In the genomic region with DNA sequence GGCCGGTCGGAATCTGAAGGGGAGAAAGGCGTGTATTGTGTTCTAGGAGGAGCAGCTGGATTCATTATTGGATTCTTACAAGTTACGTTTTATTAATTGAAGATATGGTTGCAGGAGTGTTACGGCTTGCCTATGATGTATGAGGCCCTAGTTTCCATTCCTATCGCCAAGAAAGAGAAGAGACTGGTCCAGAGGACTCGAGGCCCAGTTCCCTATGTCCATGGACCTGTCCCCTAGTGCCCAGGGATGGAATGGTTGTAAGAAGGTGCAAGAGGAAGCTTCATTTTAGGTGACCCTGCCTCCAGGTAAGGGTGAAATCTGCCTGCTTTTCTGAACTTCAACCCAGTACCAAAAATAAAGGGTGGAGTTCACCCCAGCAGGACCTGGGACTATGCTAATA, we compare ENCODE assay signal across 8 mouse cellular contexts. TPM values are rescaled to one million over a fixed set of nuclear protein-coding genes. Genes with fewer than 3 reads are reported as not detected.
DNase-seq lines count a peak whose midpoint lies in the region; ATAC-seq and TF ChIP-seq lines count a peak whose summit lies in the region.

No protein-coding gene starts in this region.

- peak overlapping the region; percentile 53 to 98 for H3K27ac ChIP-seq in heart, embryonic 14.5 days (replicated peaks in 1 of 2; ENCODE audit: control insufficient read depth in 1 of 2, insufficient read depth in 1 of 2, low read depth in 2 of 2, low read length in 2 of 2)
- H3K27ac ChIP-seq in heart, postnatal 0 days (ENCODE audit: low read depth) = peak overlapping the region; percentile 95
- peak overlapping the region; percentile 94 for H3K27ac ChIP-seq in midbrain, embryonic 12.5 days (replicated peaks)

- H3K4me1 ChIP-seq in heart, embryonic 14.5 days (ENCODE audit: control insufficient read depth in 2 of 2, insufficient read depth in 2 of 2, low read length in 2 of 2) = peaks cover 11 to 28% of the 10 kb centered on the region in 2 experiments
- peaks cover 28% of the 10 kb centered on the region for H3K4me1 ChIP-seq in heart, postnatal 0 days (ENCODE audit: control insufficient read depth, insufficient read depth)
- H3K4me1 ChIP-seq in midbrain, embryonic 12.5 days = peaks cover 27% of the 10 kb centered on the region

- H3K4me2 ChIP-seq in heart, embryonic 14.5 days (ENCODE audit: low read length) = peak overlapping the region; percentile 90
- H3K4me2 ChIP-seq in heart, postnatal 0 days (ENCODE audit: low read depth, low read length) = peak overlapping the region; percentile 67
- peak overlapping the region; percentile 77 for H3K4me2 ChIP-seq in midbrain, embryonic 12.5 days (replicated peaks)

- no peak for DNase-seq in heart, postnatal 36 days
- DNase-seq in R1 (ENCODE audit: low read depth, low spot score) = peak; percentile 37
- DNase-seq in heart, postnatal 0 days (ENCODE audit: low spot score) = no peak
- DNase-seq in urinary bladder, adult 18-20 months (ENCODE audit: low spot score in 2 of 2) = no peak
- DNase-seq in right cerebral cortex, postnatal 14 days = no peak
- DNase-seq in spleen, postnatal 4 days (ENCODE audit: low spot score in 2 of 2) = no peak

- TF ChIP-seq CTCF in heart, postnatal 0 days (IDR thresholded peaks at IDR 0.05; ENCODE audit: low read depth) = no peak

- intact Hi-C loops in heart, postnatal 36 days (cut with DNase I) = loop anchor here (5.0 kb wide), 1 partner anchor 162 kb away; a partner anchor contains a TSS

- WGBS in heart, embryonic 14.5 days = 3% methylated on average over 7 of the region's 7 CpGs
- under 1% methylated on average over 7 of the region's 7 CpGs for WGBS in heart, postnatal 0 days
- 2% methylated on average over 7 of the region's 7 CpGs for WGBS in midbrain, embryonic 12.5 days

- no peaks in the 10 kb centered on the region for H3K9me3 ChIP-seq in heart, embryonic 14.5 days (ENCODE audit: control insufficient read depth, low read length)
- no peaks in the 10 kb centered on the region for H3K9me3 ChIP-seq in heart, postnatal 0 days (replicated peaks; ENCODE audit: control insufficient read depth, low read length)
- H3K9me3 ChIP-seq in midbrain, embryonic 12.5 days = no peaks in the 10 kb centered on the region

- H3K4me3 ChIP-seq in heart, embryonic 14.5 days (ENCODE audit: control insufficient read depth in 1 of 2, insufficient read depth in 1 of 2, low read depth in 1 of 2, low read length in 2 of 2) = peak overlapping the region; percentile 67 to 98
- peak overlapping the region; percentile 95 for H3K4me3 ChIP-seq in heart, postnatal 0 days (ENCODE audit: low read depth, low read length)
- H3K4me3 ChIP-seq in midbrain, embryonic 12.5 days = peak overlapping the region; percentile 98

- ATAC-seq in heart, embryonic 14.5 days (ENCODE audit: insufficient number of reproducible peaks, insufficient read depth, low FRiP score, low read depth) = no peak
- no peak for ATAC-seq in heart, postnatal 0 days (ENCODE audit: insufficient read depth, low read depth)
- no peak for ATAC-seq in midbrain, embryonic 12.5 days (ENCODE audit: low FRiP score, low read depth)

- no peaks in the 10 kb centered on the region for H3K27me3 ChIP-seq in heart, embryonic 14.5 days (ENCODE audit: control insufficient read depth, insufficient read depth, low read length)
- H3K27me3 ChIP-seq in heart, postnatal 0 days (ENCODE audit: control insufficient read depth, insufficient read depth, low read length) = no peaks in the 10 kb centered on the region
- H3K27me3 ChIP-seq in midbrain, embryonic 12.5 days = no peaks in the 10 kb centered on the region

- TF ChIP-seq EP300 in heart, postnatal 0 days (IDR thresholded peaks at IDR 0.05; ENCODE audit: low read depth) = no peak

- peaks cover 29% of the 10 kb centered on the region for H3K36me3 ChIP-seq in heart, embryonic 14.5 days (ENCODE audit: control insufficient read depth, insufficient read depth, low read length)
- peaks cover 24% of the 10 kb centered on the region; the same call in 1 of the 2 replicates for H3K36me3 ChIP-seq in heart, postnatal 0 days (replicated peaks; ENCODE audit: control insufficient read depth, insufficient read depth, low read length)
- peaks cover 20% of the 10 kb centered on the region for H3K36me3 ChIP-seq in midbrain, embryonic 12.5 days

- H3K9ac ChIP-seq in heart, embryonic 14.5 days (ENCODE audit: low read length) = peak overlapping the region; percentile 100
- peak overlapping the region; percentile 96 for H3K9ac ChIP-seq in heart, postnatal 0 days (replicated peaks; ENCODE audit: low read depth, low read length)
- H3K9ac ChIP-seq in midbrain, embryonic 12.5 days (replicated peaks) = peak overlapping the region; percentile 98

RNA-seq across cellular contexts. Expression of a gene that starts 1.2 kb away (rescaled TPM):
- 198 and 242 TPM in 2 replicates for polyA plus RNA-seq in heart, embryonic 14.5 days (2014; fragmentation: Nextera tagmentation; extraction: Ambion mirVana)
- 10 to 100 TPM; 85.9 to 93.8 TPM for total RNA-seq in heart, postnatal 36 days (2021)
- 213 and 286 TPM in 2 replicates for total RNA-seq in heart, postnatal 0 days (2014; rRNA removed; ENCODE audit: low replicate concordance)
- 204 and 238 TPM in 2 replicates for polyA plus RNA-seq in heart, postnatal 0 days (2015; fragmentation: Nextera tagmentation; extraction: Ambion mirVana)
- polyA plus RNA-seq in midbrain, embryonic 12.5 days (2016; fragmentation: Nextera tagmentation; extraction: Ambion mirVana) = 891 and 892 TPM in 2 replicates

RNA-seq across cellular contexts. Expression of a gene that starts 1.6 kb away (rescaled TPM):
- polyA plus RNA-seq in heart, embryonic 14.5 days (2014; fragmentation: Nextera tagmentation; extraction: Ambion mirVana) = 33.5 TPM in 2 replicates
- total RNA-seq in heart, postnatal 36 days (2021) = 10 to 100 TPM; 21.0 to 28.1 TPM
- total RNA-seq in heart, postnatal 0 days (2014; rRNA removed; ENCODE audit: low replicate concordance) = 17.9 and 50.4 TPM in 2 replicates
- polyA plus RNA-seq in heart, postnatal 0 days (2015; fragmentation: Nextera tagmentation; extraction: Ambion mirVana) = 28.5 and 28.8 TPM in 2 replicates
- 29.0 and 30.3 TPM in 2 replicates for polyA plus RNA-seq in midbrain, embryonic 12.5 days (2016; fragmentation: Nextera tagmentation; extraction: Ambion mirVana)

RNA-seq across cellular contexts. Expression of a gene that starts 35.2 kb away (rescaled TPM):
- 22.4 and 24.6 TPM in 2 replicates for polyA plus RNA-seq in heart, embryonic 14.5 days (2014; fragmentation: Nextera tagmentation; extraction: Ambion mirVana)
- total RNA-seq in heart, postnatal 36 days (2021) = 10 to 100 TPM; 17.5 to 18.7 TPM
- 21.9 and 28.5 TPM in 2 replicates for total RNA-seq in heart, postnatal 0 days (2014; rRNA removed; ENCODE audit: low replicate concordance)
- 11.5 and 12.0 TPM in 2 replicates for polyA plus RNA-seq in heart, postnatal 0 days (2015; fragmentation: Nextera tagmentation; extraction: Ambion mirVana)
- polyA plus RNA-seq in midbrain, embryonic 12.5 days (2016; fragmentation: Nextera tagmentation; extraction: Ambion mirVana) = 31.9 and 35.0 TPM in 2 replicates

RNA-seq across cellular contexts. Expression of a gene that starts 42.4 kb away (rescaled TPM):
- polyA plus RNA-seq in heart, embryonic 14.5 days (2014; fragmentation: Nextera tagmentation; extraction: Ambion mirVana) = 1.1 and 2.0 TPM in 2 replicates
- 1 to 10 TPM; 5.1 to 9.5 TPM for total RNA-seq in heart, postnatal 36 days (2021)
- 2.7 TPM in 1 of 2 replicates, not detected in the other for total RNA-seq in heart, postnatal 0 days (2014; rRNA removed; ENCODE audit: low replicate concordance)
- polyA plus RNA-seq in heart, postnatal 0 days (2015; fragmentation: Nextera tagmentation; extraction: Ambion mirVana) = 0.85 and 1.1 TPM in 2 replicates
- polyA plus RNA-seq in midbrain, embryonic 12.5 days (2016; fragmentation: Nextera tagmentation; extraction: Ambion mirVana) = 0.37 and 0.63 TPM in 2 replicates

RNA-seq across cellular contexts. Expression of a gene that starts 51.8 kb away (rescaled TPM):
- polyA plus RNA-seq in heart, embryonic 14.5 days (2014; fragmentation: Nextera tagmentation; extraction: Ambion mirVana) = 5.4 and 6.8 TPM in 2 replicates
- 1 to 10 TPM; 2.1 to 3.8 TPM for total RNA-seq in heart, postnatal 36 days (2021)
- total RNA-seq in heart, postnatal 0 days (2014; rRNA removed; ENCODE audit: low replicate concordance) = 1.7 and 8.5 TPM in 2 replicates
- 4.4 and 5.8 TPM in 2 replicates for polyA plus RNA-seq in heart, postnatal 0 days (2015; fragmentation: Nextera tagmentation; extraction: Ambion mirVana)
- polyA plus RNA-seq in midbrain, embryonic 12.5 days (2016; fragmentation: Nextera tagmentation; extraction: Ambion mirVana) = 10.2 and 12.6 TPM in 2 replicates
